Comparison of ENCODE assay signal across 24 mouse cellular contexts in genomic region chr12:58654530-58655056, GRCm38 (mm10).
DNase-seq lines count a peak whose midpoint lies in the region; ATAC-seq and TF ChIP-seq lines count a peak whose summit lies in the region.
"Had no signal": no experiment of that assay in that cellular context is flagged by ENCODE, and none has a peak within 500 bp of the region (broad histone marks: within the 10 kb centered on the region; RNA-seq: fewer than 3 reads in every experiment).

No protein-coding gene starts in this region.

- no peaks in the 10 kb centered on the region for H3K36me3 ChIP-seq in forebrain, embryonic 16.5 days (ENCODE audit: control insufficient read depth, insufficient read depth)
- H3K36me3 ChIP-seq in forebrain, postnatal 0 days (ENCODE audit: insufficient read depth): no peaks in the 10 kb centered on the region
- H3K36me3 ChIP-seq in limb, embryonic 10.5 days: no peaks in the 10 kb centered on the region
- H3K36me3 ChIP-seq: embryonic facial prominence, embryonic 10.5 days; heart, embryonic 15.5 days; hindbrain, embryonic 13.5 days; limb, embryonic 15.5 days; midbrain, embryonic 15.5 days; neural tube, embryonic 13.5 days had no signal

- no peak overlapping the region for H3K4me2 ChIP-seq in forebrain, embryonic 16.5 days (ENCODE audit: low read length)
- H3K4me2 ChIP-seq in forebrain, postnatal 0 days (ENCODE audit: low read depth): no peak overlapping the region
- H3K4me2 ChIP-seq: heart, embryonic 15.5 days; hindbrain, embryonic 13.5 days; limb, embryonic 15.5 days; lung, embryonic 14.5 days; midbrain, embryonic 15.5 days; neural tube, embryonic 13.5 days had no signal

- no peak overlapping the region for H3K27ac ChIP-seq in forebrain, embryonic 16.5 days (ENCODE audit: low read length)
- H3K27ac ChIP-seq in forebrain, postnatal 0 days (ENCODE audit: low read depth, low read length): no peak overlapping the region
- no peak overlapping the region for H3K27ac ChIP-seq in limb, embryonic 10.5 days
- H3K27ac ChIP-seq: embryonic facial prominence, embryonic 10.5 days; heart, embryonic 15.5 days; hindbrain, embryonic 13.5 days; limb, embryonic 15.5 days; liver, embryonic 14.5 days; midbrain, embryonic 15.5 days; neural tube, embryonic 13.5 days had no signal

- no peak for DNase-seq in forebrain, postnatal 0 days
- DNase-seq in layer of hippocampus, adult 9-11 months: peak; percentile 15
- no peak for DNase-seq in layer of hippocampus, adult 9-10 months (ENCODE audit: low spot score)
- DNase-seq in right cerebral cortex, adult 18-20 months: peak; percentile 19
- DNase-seq in right cerebral cortex, postnatal 36 days (ENCODE audit: low spot score in 2 of 2): no peak
- no peak for DNase-seq in limb, embryonic 10.5 days (ENCODE audit: low spot score)
- DNase-seq: adrenal gland, postnatal 14 days; cerebellum, adult 11 months; cerebellum, adult 9-11 months; heart, postnatal 36 days; kidney, adult 2 months; kidney, postnatal 14 days; lung, embryonic 14.5 days; retina, postnatal 1 day had no signal

- no peaks in the 10 kb centered on the region for H3K27me3 ChIP-seq in forebrain, embryonic 16.5 days (replicated peaks; ENCODE audit: control insufficient read depth, insufficient read depth, low read length)
- no peaks in the 10 kb centered on the region for H3K27me3 ChIP-seq in forebrain, postnatal 0 days (ENCODE audit: insufficient read depth, low read length)
- no peaks in the 10 kb centered on the region for H3K27me3 ChIP-seq in limb, embryonic 10.5 days (ENCODE audit: low read depth, poor library complexity, severe bottlenecking)
- H3K27me3 ChIP-seq: heart, embryonic 15.5 days; hindbrain, embryonic 13.5 days; limb, embryonic 15.5 days; midbrain, embryonic 15.5 days; neural tube, embryonic 13.5 days had no signal

- no peak for TF ChIP-seq CTCF in forebrain, postnatal 0 days (IDR thresholded peaks at IDR 0.05; ENCODE audit: low read depth)

- no peak overlapping the region for H3K4me3 ChIP-seq in forebrain, embryonic 16.5 days (replicated peaks; ENCODE audit: low read length)
- no peak overlapping the region for H3K4me3 ChIP-seq in forebrain, postnatal 0 days (ENCODE audit: low read depth, low read length)
- H3K4me3 ChIP-seq in limb, embryonic 10.5 days: no peak overlapping the region
- H3K4me3 ChIP-seq: embryonic facial prominence, embryonic 10.5 days; heart, embryonic 15.5 days; hindbrain, embryonic 13.5 days; limb, embryonic 15.5 days; midbrain, embryonic 15.5 days; myocyte; neural tube, embryonic 13.5 days had no signal

- H3K9ac ChIP-seq in forebrain, embryonic 16.5 days (replicated peaks; ENCODE audit: low read depth, low read length): no peak overlapping the region
- H3K9ac ChIP-seq in forebrain, postnatal 0 days: no peak overlapping the region
- H3K9ac ChIP-seq: heart, embryonic 15.5 days; hindbrain, embryonic 13.5 days; limb, embryonic 15.5 days; liver, embryonic 14.5 days; lung, embryonic 14.5 days; midbrain, embryonic 15.5 days; neural tube, embryonic 13.5 days had no signal

- H3K9me3 ChIP-seq in forebrain, embryonic 16.5 days (ENCODE audit: control insufficient read depth, low read length): no peaks in the 10 kb centered on the region
- H3K9me3 ChIP-seq in forebrain, postnatal 0 days (ENCODE audit: low read length): no peaks in the 10 kb centered on the region
- H3K9me3 ChIP-seq in limb, embryonic 10.5 days (replicated peaks): no peaks in the 10 kb centered on the region
- H3K9me3 ChIP-seq: embryonic facial prominence, embryonic 10.5 days; heart, embryonic 15.5 days; hindbrain, embryonic 13.5 days; limb, embryonic 15.5 days; midbrain, embryonic 15.5 days; neural tube, embryonic 13.5 days had no signal

- H3K4me1 ChIP-seq in forebrain, embryonic 16.5 days (replicated peaks; ENCODE audit: control insufficient read depth, insufficient read depth, low read length): peaks cover 15% of the 10 kb centered on the region
- H3K4me1 ChIP-seq in forebrain, postnatal 0 days (ENCODE audit: insufficient read depth): peaks cover 9% of the 10 kb centered on the region
- H3K4me1 ChIP-seq in limb, embryonic 10.5 days: no peaks in the 10 kb centered on the region
- H3K4me1 ChIP-seq: heart, embryonic 15.5 days; limb, embryonic 15.5 days; neural tube, embryonic 13.5 days had no signal

- 64% methylated on average over 2 of the region's 2 CpGs for WGBS in forebrain, embryonic 16.5 days
- WGBS in forebrain, postnatal 0 days: 48% methylated on average over 2 of the region's 2 CpGs
- 95% methylated on average over 2 of the region's 2 CpGs for WGBS in limb, embryonic 10.5 days

- 0 out of 2 replicates have a peak, but pooled peaks have one; percentile 29 for ATAC-seq in forebrain, embryonic 16.5 days
- ATAC-seq in forebrain, postnatal 0 days: no peak
- ATAC-seq: CD4-positive, CD25-positive, alpha-beta regulatory T cell, adult 4 months had no signal

Comparison
In these comparisons a context has a peak if more than half of its experiments do, and no peak if none do; other contexts are left out.
1. DNase-seq: peak in layer of hippocampus, adult 9-11 months (single experiment) and right cerebral cortex, adult 18-20 months (single experiment); none in forebrain, postnatal 0 days (single experiment), layer of hippocampus, adult 9-10 months (single experiment), right cerebral cortex, postnatal 36 days (0 of 2) and limb, embryonic 10.5 days (single experiment).